Mouse (Mus musculus): ENCODE results near the gene Psg23. TPM values are rescaled to one million over a fixed set of nuclear protein-coding genes. Genes with fewer than 3 reads are reported as not detected.
"Not testable (repeated sequence)": the region's sequence is repeated elsewhere in the genome, so short reads cannot be mapped to it uniquely, and the experiment has no call there.

Psg23 gene
- polyA plus RNA-seq (2015; fragmentation: Nextera tagmentation; extraction: Ambion mirVana): not detected in 2 replicates

- not testable (repeated sequence) for H3K27ac ChIP-seq (ENCODE audit: low read length); H3K9ac ChIP-seq (ENCODE audit: low read depth, low read length); H3K4me1 ChIP-seq (ENCODE audit: control insufficient read depth, low read depth, low read length); H3K4me2 ChIP-seq (ENCODE audit: low read depth, low read length); H3K4me3 ChIP-seq (ENCODE audit: low read depth, low read length); H3K9me3 ChIP-seq (replicated peaks; ENCODE audit: control insufficient read depth, low read length); ATAC-seq (ENCODE audit: low read depth); H3K27me3 ChIP-seq (ENCODE audit: control insufficient read depth, insufficient read depth, low read depth, low read length); H3K36me3 ChIP-seq (ENCODE audit: control insufficient read depth, insufficient read depth)
- WGBS (ENCODE audit: insufficient replicate concordance): 38% methylated on average over 1 of the region's 2 CpGs
Observed at GRCm38 (mm10) chr7:18616401-18616800, at the start of gene Psg23. Gene Psg23 (minus strand): TSS chr7:18616501.

- 27% methylated on average over 1 of the region's 2 CpGs for WGBS (ENCODE audit: insufficient replicate concordance)
- not testable (repeated sequence) for H3K27ac ChIP-seq (ENCODE audit: low read length); H3K27me3 ChIP-seq (ENCODE audit: control insufficient read depth, insufficient read depth, low read depth, low read length); H3K9ac ChIP-seq (ENCODE audit: low read depth, low read length); H3K9me3 ChIP-seq (replicated peaks; ENCODE audit: control insufficient read depth, low read length); ATAC-seq (ENCODE audit: low read depth); H3K4me3 ChIP-seq (ENCODE audit: low read depth, low read length); H3K4me1 ChIP-seq (ENCODE audit: control insufficient read depth, low read depth, low read length); H3K4me2 ChIP-seq (ENCODE audit: low read depth, low read length); H3K36me3 ChIP-seq (ENCODE audit: control insufficient read depth, insufficient read depth)
Observed at GRCm38 (mm10) chr7:18656625-18657024, 40.3 kb upstream of the Psg23 start, which contains the start of gene Psg21. Gene Psg21 (minus strand): TSS chr7:18656725.

- not testable (repeated sequence) for H3K36me3 ChIP-seq (ENCODE audit: control insufficient read depth, insufficient read depth); H3K9me3 ChIP-seq (replicated peaks; ENCODE audit: control insufficient read depth, low read length); H3K27me3 ChIP-seq (ENCODE audit: control insufficient read depth, insufficient read depth, low read depth, low read length); H3K27ac ChIP-seq (ENCODE audit: low read length); H3K9ac ChIP-seq (ENCODE audit: low read depth, low read length); H3K4me3 ChIP-seq (ENCODE audit: low read depth, low read length); H3K4me1 ChIP-seq (ENCODE audit: control insufficient read depth, low read depth, low read length); ATAC-seq (ENCODE audit: low read depth); H3K4me2 ChIP-seq (ENCODE audit: low read depth, low read length)
- 48% methylated on average over 8 of the region's 8 CpGs for WGBS (ENCODE audit: insufficient replicate concordance)
Observed at GRCm38 (mm10) chr7:18626921-18627320, 10.6 kb upstream of the Psg23 start.

GRCm38 (mm10) chr7:18567205-18567604, 49.1 kb downstream of the Psg23 start, which contains the start of gene Psg27:
Gene Psg27 (minus strand): TSS chr7:18567305.
- Histone ChIP-seq H3K9me3 (replicated peaks; ENCODE audit: control insufficient read depth, low read length) (no peaks in the 10 kb centered on the region; the same call in 1 of the 2 replicates), H3K27ac (ENCODE audit: low read length) (no peak within 1 kb of the TSS), H3K4me3 (ENCODE audit: low read depth, low read length) (no peak within 1 kb of the TSS), H3K4me2 (ENCODE audit: low read depth, low read length) (no peak within 1 kb of the TSS), H3K27me3 (ENCODE audit: control insufficient read depth, insufficient read depth, low read depth, low read length) (no peaks in the 10 kb centered on the region), H3K36me3 (ENCODE audit: control insufficient read depth, insufficient read depth) (no peaks in the 10 kb centered on the region), H3K4me1 (ENCODE audit: control insufficient read depth, low read depth, low read length) (no peaks in the 10 kb centered on the region), H3K9ac (ENCODE audit: low read depth, low read length) (no peak within 1 kb of the TSS)
- 58% methylated on average over 3 of the region's 3 CpGs for WGBS (ENCODE audit: insufficient replicate concordance)
- ATAC-seq (ENCODE audit: low read depth): no peak

GRCm38 (mm10) chr7:18559850-18560249, 56.5 kb downstream of the Psg23 start:
- Histone ChIP-seq H3K4me2 (ENCODE audit: low read depth, low read length) (no peak overlapping the region), H3K9me3 (replicated peaks; ENCODE audit: control insufficient read depth, low read length) (no peaks in the 10 kb centered on the region), H3K9ac (ENCODE audit: low read depth, low read length) (no peak overlapping the region), H3K4me3 (ENCODE audit: low read depth, low read length) (no peak overlapping the region), H3K4me1 (ENCODE audit: control insufficient read depth, low read depth, low read length) (no peaks in the 10 kb centered on the region), H3K36me3 (ENCODE audit: control insufficient read depth, insufficient read depth) (no peaks in the 10 kb centered on the region), H3K27ac (ENCODE audit: low read length) (no peak overlapping the region), H3K27me3 (ENCODE audit: control insufficient read depth, insufficient read depth, low read depth, low read length) (no peaks in the 10 kb centered on the region)
- no peak for ATAC-seq (ENCODE audit: low read depth)

Other genes starting within 250 kb of the Psg23 start
- gene Psg28, start 184.5 kb downstream of the Psg23 start, polyA plus RNA-seq (2015; fragmentation: Nextera tagmentation; extraction: Ambion mirVana): not detected in 2 replicates
- gene Psg26, start 132.3 kb downstream of the Psg23 start, polyA plus RNA-seq (2015; fragmentation: Nextera tagmentation; extraction: Ambion mirVana): not detected in 2 replicates
- not detected in 2 replicates for gene Psg25, start 84.2 kb downstream of the Psg23 start, polyA plus RNA-seq (2015; fragmentation: Nextera tagmentation; extraction: Ambion mirVana)
- gene Psg27, start 49.2 kb downstream of the Psg23 start, polyA plus RNA-seq (2015; fragmentation: Nextera tagmentation; extraction: Ambion mirVana): not detected in 2 replicates
- not detected in 2 replicates for gene Psg21, start 40.2 kb upstream of the Psg23 start, polyA plus RNA-seq (2015; fragmentation: Nextera tagmentation; extraction: Ambion mirVana)
- gene Psg20, start 69.7 kb upstream of the Psg23 start, polyA plus RNA-seq (2015; fragmentation: Nextera tagmentation; extraction: Ambion mirVana): not detected in 2 replicates
- gene Psg22, start 101.6 kb upstream of the Psg23 start, polyA plus RNA-seq (2015; fragmentation: Nextera tagmentation; extraction: Ambion mirVana): 0.12 and 0.14 TPM in 2 replicates
- gene Psg19, start 182.0 kb upstream of the Psg23 start, polyA plus RNA-seq (2015; fragmentation: Nextera tagmentation; extraction: Ambion mirVana): not detected in 2 replicates
- not detected in 2 replicates for gene Psg17, start 205.1 kb upstream of the Psg23 start, polyA plus RNA-seq (2015; fragmentation: Nextera tagmentation; extraction: Ambion mirVana)
- gene Mill2, start 223.5 kb upstream of the Psg23 start, polyA plus RNA-seq (2015; fragmentation: Nextera tagmentation; extraction: Ambion mirVana): 0.21 and 0.24 TPM in 2 replicates